Mouse (Mus musculus) left cerebral cortex, postnatal 4 days (tissue): ENCODE measurements at regions not wholly inside any gene's neighbourhood (a gene's known extent, or its start where the extent isn't known, plus 50 kb on each side); places are given as distances from the start of the nearest gene placed in this dataset.
"Not testable (repeated sequence)": the region's sequence is repeated elsewhere in the genome, so short reads cannot be mapped to it uniquely, and the experiment has no call there.

Source experiments
- DNase-seq: peaks from one replicate; pipeline ENCODE4 v3.0.0-alpha.2; 2022
- intact Hi-C: fragments of 180-260 bp; cut with DNase I; formaldehyde crosslinking; loops from one replicate; pipeline ENCODE4 v1.15.1; 2025

DNA sequence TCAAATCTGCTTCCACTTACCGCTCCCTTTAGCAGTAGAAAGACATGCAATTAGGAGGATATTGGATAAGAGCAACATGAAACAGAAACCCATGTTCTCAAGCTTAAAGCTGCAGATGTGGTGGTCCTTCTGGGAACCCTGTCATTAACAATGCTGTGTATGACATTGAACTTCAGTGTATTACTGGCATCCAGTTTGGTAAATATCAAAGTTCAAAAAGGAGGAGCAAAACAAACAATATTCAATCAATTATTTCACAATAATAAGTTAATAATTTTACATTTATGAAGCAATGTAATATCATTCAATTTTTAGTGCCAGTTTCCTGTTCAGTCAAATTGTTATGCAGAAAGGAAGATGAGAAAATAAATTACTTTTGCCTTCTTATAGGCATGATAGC is 160.3 kb upstream of the Cfhr2 start:
- intact Hi-C loops, result loop anchor here (5.0 kb wide), 1 partner anchor 49 kb away; no protein-coding TSS in a partner anchor

DNA sequence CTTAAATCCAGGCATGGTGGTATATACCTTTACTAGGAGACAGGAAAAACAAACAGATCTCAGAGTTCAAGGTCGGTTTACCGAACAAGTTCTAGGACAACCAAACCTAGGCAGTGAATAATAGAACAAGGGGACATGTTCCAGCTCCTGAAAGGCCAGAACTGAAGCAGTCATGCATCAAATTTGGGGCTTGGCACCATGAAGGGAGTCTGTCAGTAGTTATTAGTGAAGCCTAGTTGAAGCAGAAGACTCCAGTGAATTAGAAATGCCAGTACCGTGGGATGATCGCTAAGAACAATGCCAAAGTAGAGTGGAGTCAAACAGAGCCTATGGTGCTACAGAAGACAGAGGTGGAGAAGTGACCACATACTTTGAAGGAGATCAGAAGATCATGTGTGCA is 127.5 kb upstream of the Cfhr2 start:
- peak; percentile 66 for DNase-seq
- intact Hi-C loops, result no loop called here

More for the DNA sequence above, 160.3 kb upstream of the Cfhr2 start:
- no peak for DNase-seq

DNA sequence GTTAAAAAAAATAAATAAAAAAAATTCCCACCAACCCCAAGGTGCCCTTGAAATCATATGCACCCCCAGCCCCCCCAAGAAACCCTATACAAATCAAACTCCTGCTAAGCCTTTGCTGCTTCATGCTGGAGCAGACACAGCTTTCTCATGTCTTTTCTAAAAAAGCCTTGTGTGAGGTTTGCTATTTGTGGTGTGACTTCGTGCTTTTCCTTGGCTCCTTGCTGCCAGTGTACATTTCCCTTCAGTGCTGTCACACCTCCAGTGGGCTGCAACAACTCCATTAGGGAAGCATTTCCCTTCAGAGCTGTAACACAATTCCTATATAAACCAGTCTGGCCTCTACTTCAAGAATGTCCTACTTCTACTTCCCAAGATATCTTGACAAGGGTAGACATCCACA is 93.3 kb upstream of the Cfhr2 start:
- no peak for DNase-seq
- intact Hi-C loops, result no loop called here

DNA sequence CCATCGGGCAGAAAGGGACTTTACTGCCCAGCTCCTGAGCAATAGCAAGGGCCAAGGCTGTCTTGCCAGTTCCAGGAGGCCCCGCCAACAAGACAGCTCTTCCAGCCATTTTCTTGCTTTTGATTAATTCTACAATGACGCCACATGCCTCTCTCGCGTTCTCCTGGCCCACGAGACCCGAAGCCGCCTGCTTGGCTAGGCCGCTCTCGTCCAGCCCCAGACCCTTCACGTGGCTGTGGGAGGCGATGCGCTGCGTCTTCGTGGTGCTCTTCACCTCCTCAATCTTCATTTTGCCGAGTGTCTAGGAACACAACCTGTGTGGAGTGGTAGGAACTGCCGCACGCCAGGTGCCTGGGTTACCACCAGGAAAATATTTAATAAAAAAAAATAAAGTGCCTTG is 70.8 kb upstream of the Cfhr2 start:
- DNase-seq, intact Hi-C loops: not testable (repeated sequence)
